ENCODE assay signal across 17 mouse cellular contexts in genomic region chr13:51872252-51872962, GRCm38 (mm10). TPM values are rescaled to one million over a fixed set of nuclear protein-coding genes. Genes with fewer than 3 reads are reported as not detected.
A peak's percentile ranks its signal among the peaks of the same experiment; 100 is the strongest.
DNase-seq lines count a peak whose midpoint lies in the region; ATAC-seq and TF ChIP-seq lines count a peak whose summit lies in the region.
"Had no signal": no experiment of that assay in that cellular context is flagged by ENCODE, and none has a peak within 500 bp of the region (broad histone marks: within the 10 kb centered on the region; RNA-seq: fewer than 3 reads in every experiment).

No protein-coding gene starts in this region.

- no peaks in the 10 kb centered on the region for H3K36me3 ChIP-seq in hindbrain, postnatal 0 days (ENCODE audit: insufficient read depth, low read length)
- H3K36me3 ChIP-seq in hindbrain, embryonic 12.5 days = no peaks in the 10 kb centered on the region
- H3K36me3 ChIP-seq in midbrain, embryonic 11.5 days (ENCODE audit: control insufficient read depth, insufficient read depth, low read length) = no peaks in the 10 kb centered on the region
- no peaks in the 10 kb centered on the region for H3K36me3 ChIP-seq in midbrain, embryonic 16.5 days (ENCODE audit: control insufficient read depth, insufficient read depth, low read length)
- H3K36me3 ChIP-seq in forebrain, embryonic 13.5 days (ENCODE audit: poor library complexity, severe bottlenecking) = no peaks in the 10 kb centered on the region
- H3K36me3 ChIP-seq: embryonic facial prominence, embryonic 15.5 days; forebrain, embryonic 10.5 days; limb, embryonic 12.5 days had no signal

- DNase-seq in adrenal gland, postnatal 25 days = peak; percentile 33
- no peak for DNase-seq in adrenal gland, adult 2 months
- DNase-seq in hindbrain, postnatal 0 days (ENCODE audit: low spot score) = peak; percentile 25
- peak; percentile 47 for DNase-seq in midbrain, embryonic 11.5 days (ENCODE audit: low spot score, missing footprints)
- DNase-seq: cerebellum, adult 9-11 months; embryo, embryonic 11 days; gastrocnemius, postnatal 10 days; layer of hippocampus, adult 9-11 months; right cerebral cortex, postnatal 25 days; thymus, postnatal 14 days had no signal

- H3K9me3 ChIP-seq in hindbrain, postnatal 0 days (ENCODE audit: low read length) = no peaks in the 10 kb centered on the region
- no peaks in the 10 kb centered on the region for H3K9me3 ChIP-seq in hindbrain, embryonic 12.5 days (replicated peaks)
- no peaks in the 10 kb centered on the region for H3K9me3 ChIP-seq in midbrain, embryonic 11.5 days (ENCODE audit: control insufficient read depth, low read length)
- no peaks in the 10 kb centered on the region for H3K9me3 ChIP-seq in midbrain, embryonic 16.5 days (replicated peaks; ENCODE audit: control insufficient read depth, low read length, poor library complexity, severe bottlenecking)
- H3K9me3 ChIP-seq in forebrain, embryonic 13.5 days (replicated peaks) = no peaks in the 10 kb centered on the region
- H3K9me3 ChIP-seq: embryonic facial prominence, embryonic 15.5 days; forebrain, embryonic 10.5 days; limb, embryonic 12.5 days had no signal

- WGBS in hindbrain, postnatal 0 days = 66% methylated on average over 9 of the region's 9 CpGs
- WGBS in hindbrain, embryonic 12.5 days = 81% methylated on average over 9 of the region's 9 CpGs
- WGBS in midbrain, embryonic 11.5 days = 88% methylated on average over 9 of the region's 9 CpGs
- 84% methylated on average over 9 of the region's 9 CpGs for WGBS in midbrain, embryonic 16.5 days
- WGBS in forebrain, embryonic 13.5 days = 87% methylated on average over 9 of the region's 9 CpGs

- no peak overlapping the region for H3K4me2 ChIP-seq in hindbrain, postnatal 0 days (ENCODE audit: low read depth, low read length)
- no peak overlapping the region for H3K4me2 ChIP-seq in hindbrain, embryonic 12.5 days (replicated peaks)
- H3K4me2 ChIP-seq in midbrain, embryonic 11.5 days = no peak overlapping the region
- H3K4me2 ChIP-seq in midbrain, embryonic 16.5 days (ENCODE audit: low read length) = no peak overlapping the region
- H3K4me2 ChIP-seq in forebrain, embryonic 13.5 days = no peak overlapping the region
- H3K4me2 ChIP-seq: embryonic facial prominence, embryonic 15.5 days; limb, embryonic 12.5 days had no signal

- TF ChIP-seq CTCF in hindbrain, postnatal 0 days (IDR thresholded peaks at IDR 0.05; ENCODE audit: low read depth) = no peak

- H3K4me3 ChIP-seq in hindbrain, postnatal 0 days (ENCODE audit: low read length) = no peak overlapping the region
- H3K4me3 ChIP-seq in hindbrain, embryonic 12.5 days = no peak overlapping the region
- H3K4me3 ChIP-seq in midbrain, embryonic 11.5 days (ENCODE audit: low read depth, low read length) = no peak overlapping the region
- no peak overlapping the region for H3K4me3 ChIP-seq in midbrain, embryonic 16.5 days (ENCODE audit: low read depth, low read length)
- H3K4me3 ChIP-seq in forebrain, embryonic 13.5 days = no peak overlapping the region
- H3K4me3 ChIP-seq: embryonic facial prominence, embryonic 15.5 days; forebrain, embryonic 10.5 days; limb, embryonic 12.5 days had no signal

- ATAC-seq in hindbrain, postnatal 0 days = peak; percentile 51; the same call in 1 of the 2 replicates
- no peak for ATAC-seq in hindbrain, embryonic 12.5 days (ENCODE audit: low FRiP score)
- ATAC-seq in midbrain, embryonic 11.5 days (ENCODE audit: low FRiP score) = no peak
- no peak for ATAC-seq in midbrain, embryonic 16.5 days
- ATAC-seq in forebrain, embryonic 13.5 days = no peak
- ATAC-seq: intestine, embryonic 16.5 days had no signal

- H3K27ac ChIP-seq in hindbrain, postnatal 0 days = no peak overlapping the region
- no peak overlapping the region for H3K27ac ChIP-seq in hindbrain, embryonic 12.5 days
- no peak overlapping the region for H3K27ac ChIP-seq in midbrain, embryonic 11.5 days (ENCODE audit: low read depth, low read length)
- no peak overlapping the region for H3K27ac ChIP-seq in midbrain, embryonic 16.5 days (ENCODE audit: low read length)
- no peak overlapping the region for H3K27ac ChIP-seq in forebrain, embryonic 13.5 days
- H3K27ac ChIP-seq: embryonic facial prominence, embryonic 15.5 days; forebrain, embryonic 10.5 days; limb, embryonic 12.5 days had no signal

- H3K4me1 ChIP-seq in hindbrain, postnatal 0 days (ENCODE audit: insufficient read depth, low read length) = no peaks in the 10 kb centered on the region
- 0 out of 2 replicates have a peak, but pooled peaks cover 4% of the 10 kb centered on the region for H3K4me1 ChIP-seq in hindbrain, embryonic 12.5 days
- H3K4me1 ChIP-seq in midbrain, embryonic 11.5 days (ENCODE audit: control insufficient read depth, insufficient read depth, low read length) = no peaks in the 10 kb centered on the region
- no peaks in the 10 kb centered on the region for H3K4me1 ChIP-seq in midbrain, embryonic 16.5 days (ENCODE audit: control insufficient read depth, insufficient read depth, low read length)
- H3K4me1 ChIP-seq in forebrain, embryonic 13.5 days = peaks cover 14% of the 10 kb centered on the region

- H3K27me3 ChIP-seq in hindbrain, postnatal 0 days (ENCODE audit: insufficient read depth, low read length) = no peaks in the 10 kb centered on the region
- peaks cover 11% of the 10 kb centered on the region; the same call in 1 of the 2 replicates for H3K27me3 ChIP-seq in hindbrain, embryonic 12.5 days
- no peaks in the 10 kb centered on the region; the same call in 1 of the 2 replicates for H3K27me3 ChIP-seq in midbrain, embryonic 11.5 days (ENCODE audit: control insufficient read depth, insufficient read depth, low read length)
- H3K27me3 ChIP-seq in midbrain, embryonic 16.5 days (ENCODE audit: control insufficient read depth, insufficient read depth, low read depth, low read length) = no peaks in the 10 kb centered on the region
- peaks cover 4% of the 10 kb centered on the region; the same call in 1 of the 2 replicates for H3K27me3 ChIP-seq in forebrain, embryonic 13.5 days
- H3K27me3 ChIP-seq: embryonic facial prominence, embryonic 15.5 days; limb, embryonic 12.5 days had no signal

- no peak overlapping the region for H3K9ac ChIP-seq in hindbrain, postnatal 0 days (replicated peaks; ENCODE audit: low read length)
- no peak overlapping the region for H3K9ac ChIP-seq in hindbrain, embryonic 12.5 days
- no peak overlapping the region for H3K9ac ChIP-seq in midbrain, embryonic 11.5 days (ENCODE audit: low read length)
- no peak overlapping the region for H3K9ac ChIP-seq in midbrain, embryonic 16.5 days (ENCODE audit: low read depth, low read length)
- H3K9ac ChIP-seq in forebrain, embryonic 13.5 days = no peak overlapping the region
- H3K9ac ChIP-seq: embryonic facial prominence, embryonic 15.5 days; limb, embryonic 12.5 days had no signal

RNA-seq across cellular contexts. Expression of gene Gadd45g, which starts 25.9 kb away (rescaled TPM):
- 15.2 and 29.0 TPM in 2 replicates for total RNA-seq in adrenal gland, postnatal 25 days (2021)
- 10 to 100 TPM; 41.0 to 57.6 TPM for total RNA-seq in adrenal gland, adult 2 months (2021)
- 20.8 and 30.2 TPM in 2 replicates for polyA plus RNA-seq in adrenal gland, adult 2 months (2012; rRNA removed)
- total RNA-seq in hindbrain, postnatal 0 days (2014; rRNA removed) = 18.3 and 19.0 TPM in 2 replicates
- polyA plus RNA-seq in hindbrain, postnatal 0 days (2015; fragmentation: Nextera tagmentation; extraction: Ambion mirVana) = 38.6 and 43.3 TPM in 2 replicates
- 163 and 181 TPM in 2 replicates for polyA plus RNA-seq in hindbrain, embryonic 12.5 days (2016; fragmentation: Nextera tagmentation; extraction: Ambion mirVana)
- polyA plus RNA-seq in midbrain, embryonic 11.5 days (2014; fragmentation: Nextera tagmentation; extraction: Ambion mirVana) = 252 and 256 TPM in 2 replicates
- 44.2 and 45.5 TPM in 2 replicates for polyA plus RNA-seq in midbrain, embryonic 16.5 days (2015; fragmentation: Nextera tagmentation; extraction: Ambion mirVana)
- polyA plus RNA-seq in forebrain, embryonic 13.5 days (2015; fragmentation: Nextera tagmentation; extraction: Ambion mirVana) = 235 and 252 TPM in 2 replicates
